Mouse (Mus musculus): ENCODE measurements around the gene Hnrnpul2. TPM values are rescaled to one million over a fixed set of nuclear protein-coding genes. Genes with fewer than 3 reads are reported as not detected.

The Hnrnpul2 gene
- polyA plus RNA-seq (2012; rRNA removed): 26.5 and 29.8 TPM in 2 replicates

GRCm38 (mm10) chr19:8819596-8820423 lies at the start of gene Hnrnpul2:
Gene Hnrnpul2, plus strand, starts transcription at chr19:8820010.

GRCm38 (mm10) chr19:8770567-8771270 lies 49.1 kb upstream of the Hnrnpul2 start, which contains the start of gene Tmem223:
Gene Tmem223, plus strand, starts transcription at chr19:8770996.

GRCm38 (mm10) chr19:8774086-8774835 lies 45.5 kb upstream of the Hnrnpul2 start, which contains the start of gene Tmem179b:
Gene Tmem179b, minus strand, starts transcription at chr19:8774467.

GRCm38 (mm10) chr19:8786008-8786781 lies 33.6 kb upstream of the Hnrnpul2 start, which contains the start of gene Taf6l:
Gene Taf6l, minus strand, starts transcription at chr19:8786417.

GRCm38 (mm10) chr19:8798264-8798946 lies 21.4 kb upstream of the Hnrnpul2 start, which contains the start of gene Polr2g:
Gene Polr2g, minus strand, starts transcription at chr19:8798577.

GRCm38 (mm10) chr19:8802130-8802821 lies 17.5 kb upstream of the Hnrnpul2 start, which contains the start of gene Zbtb3:
Gene Zbtb3, plus strand, starts transcription at chr19:8802555.

GRCm38 (mm10) chr19:8818801-8819595 lies 812 bp upstream of the Hnrnpul2 start, which contains the start of gene Ttc9c:
Gene Ttc9c, minus strand, starts transcription at chr19:8819333.

GRCm38 (mm10) chr19:8829660-8830059 lies 9.8 kb downstream of the Hnrnpul2 start, which contains the start of gene AC129217.1:
Gene AC129217.1, plus strand, starts transcription at chr19:8829773.

GRCm38 (mm10) chr19:8837251-8837791 lies 17.5 kb downstream of the Hnrnpul2 start, which contains the start of gene Bscl2:
Gene Bscl2, plus strand, starts transcription at chr19:8837467.

GRCm38 (mm10) chr19:8839103-8839907 lies 19.5 kb downstream of the Hnrnpul2 start, which contains the start of gene Gng3:
Gene Gng3, minus strand, starts transcription at chr19:8839194.

GRCm38 (mm10) chr19:8850402-8850901 lies 30.6 kb downstream of the Hnrnpul2 start, which contains the start of gene Lrrn4cl:
Gene Lrrn4cl, plus strand, starts transcription at chr19:8850768.

GRCm38 (mm10) chr19:8871267-8872186 lies 51.7 kb downstream of the Hnrnpul2 start, which contains the start of gene Ubxn1:
Gene Ubxn1, plus strand, starts transcription at chr19:8871496.

GRCm38 (mm10) chr19:8880311-8881033 lies 60.7 kb downstream of the Hnrnpul2 start, which contains the start of gene Uqcc3:
Gene Uqcc3, minus strand, starts transcription at chr19:8880923.

GRCm38 (mm10) chr19:8883616-8884015 lies 63.8 kb downstream of the Hnrnpul2 start, which contains the start of the genes Lbhd1 and Gm49403:
Gene Lbhd1, plus strand, starts transcription at chr19:8883732.
Gene Gm49403, plus strand, starts transcription at chr19:8883930.

